Mouse (Mus musculus): ENCODE measurements at regions not wholly inside any gene's neighbourhood (a gene's known extent, or its start where the extent isn't known, plus 50 kb on each side); places are given as distances from the start of the nearest gene placed in this dataset. TPM values are rescaled to one million over a fixed set of nuclear protein-coding genes. Genes with fewer than 3 reads are reported as not detected.

GRCm38 (mm10) chr1:96278046-96278576 lies 593.9 kb downstream of the Slco4c1 start:
- Histone ChIP-seq H3K4me1 (ENCODE audit: control insufficient read depth, insufficient read depth) (no peaks in the 10 kb centered on the region), H3K4me3 (ENCODE audit: low read depth, low read length) (no peak overlapping the region), H3K4me2 (ENCODE audit: low read depth, low read length) (no peak overlapping the region), H3K36me3 (replicated peaks; ENCODE audit: control insufficient read depth, insufficient read depth, low read length) (no peaks in the 10 kb centered on the region), H3K9ac (replicated peaks; ENCODE audit: low read depth, low read length) (no peak overlapping the region), H3K27me3 (ENCODE audit: control insufficient read depth, insufficient read depth, low read length) (no peaks in the 10 kb centered on the region), H3K9me3 (replicated peaks; ENCODE audit: control insufficient read depth, low read length) (no peaks in the 10 kb centered on the region), H3K27ac (ENCODE audit: low read depth) (no peak overlapping the region)
- DNase-seq (ENCODE audit: low spot score) = no peak
- no peak for ATAC-seq (ENCODE audit: insufficient read depth, low read depth)
- WGBS = 28% methylated on average over 1 of the region's 1 CpGs
- TF ChIP-seq CTCF (IDR thresholded peaks at IDR 0.05; ENCODE audit: low read depth) = no peak
- TF ChIP-seq EP300 (IDR thresholded peaks at IDR 0.05; ENCODE audit: low read depth) = no peak

DNA sequence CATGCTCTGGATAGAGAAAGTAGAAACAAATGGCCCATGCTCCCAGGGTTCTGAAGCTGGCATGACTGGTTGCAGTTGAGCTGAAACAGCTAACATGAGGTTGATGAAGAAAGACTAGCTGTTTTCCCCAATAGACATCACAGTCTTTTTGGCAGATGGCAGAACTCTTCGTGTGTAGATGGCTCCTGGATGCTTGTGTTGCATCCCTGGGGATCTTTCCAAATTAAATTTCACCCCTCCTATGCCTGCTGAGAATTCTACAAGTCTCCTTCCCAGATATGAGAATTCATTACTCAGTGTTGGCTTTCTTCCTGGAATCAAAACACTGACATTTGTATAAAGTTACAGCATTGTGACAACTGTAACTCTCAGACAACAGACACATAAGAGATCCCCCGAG lies 595.3 kb downstream of the Slco4c1 start:
- TF ChIP-seq CTCF (IDR thresholded peaks at IDR 0.05; ENCODE audit: low read depth) = no peak
- no peak for TF ChIP-seq EP300 (IDR thresholded peaks at IDR 0.05; ENCODE audit: low read depth)
- no peak overlapping the region for H3K4me3 ChIP-seq (ENCODE audit: low read depth, low read length)
- no peak overlapping the region for H3K4me2 ChIP-seq (ENCODE audit: low read depth, low read length)
- no peaks in the 10 kb centered on the region for H3K4me1 ChIP-seq (ENCODE audit: control insufficient read depth, insufficient read depth)
- H3K9me3 ChIP-seq (replicated peaks; ENCODE audit: control insufficient read depth, low read length) = no peaks in the 10 kb centered on the region
- WGBS = 63% methylated on average over 2 of the region's 2 CpGs
- DNase-seq (ENCODE audit: low spot score) (no peak), ATAC-seq (ENCODE audit: insufficient read depth, low read depth) (no peak)
- H3K27me3 ChIP-seq (ENCODE audit: control insufficient read depth, insufficient read depth, low read length) = no peaks in the 10 kb centered on the region
- H3K9ac ChIP-seq (replicated peaks; ENCODE audit: low read depth, low read length) = no peak overlapping the region
- H3K27ac ChIP-seq (ENCODE audit: low read depth) = no peak overlapping the region
- no peaks in the 10 kb centered on the region for H3K36me3 ChIP-seq (replicated peaks; ENCODE audit: control insufficient read depth, insufficient read depth, low read length)

Small RNA genes lying in the stretch of these regions (microRNA-seq; reads per million reads assigned to microRNA genes)
- not detected for gene Gm22917

Data from heart, postnatal 0 days (tissue).